9 mouse cellular contexts compared by ENCODE assay signal in genomic region chr2:53204373-53205274, GRCm38 (mm10). TPM values are rescaled to one million over a fixed set of nuclear protein-coding genes. Genes with fewer than 3 reads are reported as not detected.
DNase-seq lines count a peak whose midpoint lies in the region; ATAC-seq and TF ChIP-seq lines count a peak whose summit lies in the region.
"Had no signal": no experiment of that assay in that cellular context is flagged by ENCODE, and none has a peak within 500 bp of the region (broad histone marks: within the 10 kb centered on the region; RNA-seq: fewer than 3 reads in every experiment).

No protein-coding gene starts in this region.

- no peak for DNase-seq in G1E (ENCODE audit: low spot score)
- DNase-seq in embryo, embryonic 10.5 days (ENCODE audit: low spot score): peak; percentile 48
- no peak for DNase-seq in cerebellum, postnatal 36 days
- DNase-seq in cerebellum, postnatal 25 days: no peak

- no peaks in the 10 kb centered on the region for H3K4me1 ChIP-seq in intestine, postnatal 0 days (replicated peaks; ENCODE audit: control insufficient read depth, insufficient read depth, low read length)
- no peaks in the 10 kb centered on the region for H3K4me1 ChIP-seq in intestine, embryonic 15.5 days (replicated peaks)
- peaks cover 15% of the 10 kb centered on the region for H3K4me1 ChIP-seq in G1E (ENCODE audit: insufficient read depth, low read depth, low read length)
- no peaks in the 10 kb centered on the region for H3K4me1 ChIP-seq in midbrain, embryonic 15.5 days
- H3K4me1 ChIP-seq in heart, embryonic 12.5 days (replicated peaks): peaks cover 4% of the 10 kb centered on the region

- H3K36me3 ChIP-seq in intestine, postnatal 0 days (ENCODE audit: control insufficient read depth, insufficient read depth): peaks cover 4% of the 10 kb centered on the region; the same call in 1 of the 2 replicates
- no peaks in the 10 kb centered on the region for H3K36me3 ChIP-seq in intestine, embryonic 15.5 days
- peaks cover 38% of the 10 kb centered on the region for H3K36me3 ChIP-seq in G1E (replicated peaks)
- no peaks in the 10 kb centered on the region for H3K36me3 ChIP-seq in midbrain, embryonic 15.5 days (replicated peaks)
- peaks cover 18% of the 10 kb centered on the region for H3K36me3 ChIP-seq in heart, embryonic 12.5 days

- 61% methylated on average over 5 of the region's 5 CpGs for WGBS in intestine, postnatal 0 days
- 61% methylated on average over 5 of the region's 5 CpGs for WGBS in intestine, embryonic 15.5 days
- 79% methylated on average over 5 of the region's 5 CpGs for WGBS in midbrain, embryonic 15.5 days
- WGBS in heart, embryonic 12.5 days: 75% methylated on average over 5 of the region's 5 CpGs

- no peaks in the 10 kb centered on the region for H3K9me3 ChIP-seq in intestine, postnatal 0 days (ENCODE audit: control insufficient read depth)
- no peaks in the 10 kb centered on the region for H3K9me3 ChIP-seq in intestine, embryonic 15.5 days
- H3K9me3 ChIP-seq in G1E (replicated peaks): no peaks in the 10 kb centered on the region
- H3K9me3 ChIP-seq in midbrain, embryonic 15.5 days: no peaks in the 10 kb centered on the region
- H3K9me3 ChIP-seq in heart, embryonic 12.5 days (replicated peaks): no peaks in the 10 kb centered on the region

- no peak for ATAC-seq in intestine, postnatal 0 days
- no peak for ATAC-seq in intestine, embryonic 15.5 days
- ATAC-seq in G1E (ENCODE audit: extremely low read depth, insufficient number of reproducible peaks, low FRiP score, poor library complexity, severe bottlenecking): peak; percentile 63; the same call in 1 of the 2 replicates
- ATAC-seq in midbrain, embryonic 15.5 days (replicated peaks): peak; percentile 80
- ATAC-seq in heart, embryonic 12.5 days (ENCODE audit: insufficient number of reproducible peaks, low FRiP score): no peak

- TF ChIP-seq CTCF in intestine, postnatal 0 days (IDR thresholded peaks at IDR 0.05; ENCODE audit: low read depth): peak; percentile 63
- TF ChIP-seq CTCF in G1E (IDR thresholded peaks at IDR 0.05; ENCODE audit: low read depth, low read length): no peak

- H3K27ac ChIP-seq in intestine, postnatal 0 days (ENCODE audit: low read depth, low read length): no peak overlapping the region
- no peak overlapping the region for H3K27ac ChIP-seq in intestine, embryonic 15.5 days
- H3K27ac ChIP-seq in midbrain, embryonic 15.5 days: no peak overlapping the region
- H3K27ac ChIP-seq in heart, embryonic 12.5 days (ENCODE audit: poor library complexity, severe bottlenecking): no peak overlapping the region

- H3K4me3 ChIP-seq in intestine, postnatal 0 days (ENCODE audit: low read depth, low read length): no peak overlapping the region
- no peak overlapping the region for H3K4me3 ChIP-seq in intestine, embryonic 15.5 days (replicated peaks)
- H3K4me3 ChIP-seq in G1E (ENCODE audit: low read depth, low read length): no peak overlapping the region
- no peak overlapping the region for H3K4me3 ChIP-seq in midbrain, embryonic 15.5 days
- H3K4me3 ChIP-seq in heart, embryonic 12.5 days: no peak overlapping the region
- H3K4me3 ChIP-seq: myocyte had no signal

- H3K4me2 ChIP-seq in intestine, postnatal 0 days (replicated peaks; ENCODE audit: low read depth): no peak overlapping the region
- no peak overlapping the region for H3K4me2 ChIP-seq in intestine, embryonic 15.5 days (replicated peaks)
- no peak overlapping the region for H3K4me2 ChIP-seq in midbrain, embryonic 15.5 days
- H3K4me2 ChIP-seq in heart, embryonic 12.5 days: no peak overlapping the region

- no peaks in the 10 kb centered on the region for H3K27me3 ChIP-seq in intestine, postnatal 0 days (replicated peaks; ENCODE audit: control insufficient read depth, insufficient read depth, low read length)
- no peaks in the 10 kb centered on the region for H3K27me3 ChIP-seq in intestine, embryonic 15.5 days (replicated peaks)
- no peaks in the 10 kb centered on the region for H3K27me3 ChIP-seq in G1E (ENCODE audit: insufficient read depth, low read length)
- no peaks in the 10 kb centered on the region for H3K27me3 ChIP-seq in midbrain, embryonic 15.5 days (replicated peaks)
- no peaks in the 10 kb centered on the region for H3K27me3 ChIP-seq in heart, embryonic 12.5 days (replicated peaks)

- H3K9ac ChIP-seq in intestine, postnatal 0 days (ENCODE audit: low read depth, low read length): no peak overlapping the region
- no peak overlapping the region for H3K9ac ChIP-seq in intestine, embryonic 15.5 days
- no peak overlapping the region for H3K9ac ChIP-seq in midbrain, embryonic 15.5 days
- H3K9ac ChIP-seq in heart, embryonic 12.5 days: no peak overlapping the region

RNA-seq across cellular contexts. Expression of gene Arl6ip6, which starts 13.1 kb away (rescaled TPM):
- polyA plus RNA-seq in intestine, postnatal 0 days (2015; fragmentation: Nextera tagmentation; extraction: Ambion mirVana): 19.6 and 21.4 TPM in 2 replicates
- polyA plus RNA-seq in intestine, embryonic 15.5 days (2015; fragmentation: Nextera tagmentation; extraction: Ambion mirVana): 37.8 and 42.3 TPM in 2 replicates
- total RNA-seq in G1E (2014; fragmentation: Nextera tagmentation): 39.6 and 54.3 TPM in 2 replicates
- 53.7 and 72.1 TPM in 2 replicates for total RNA-seq in G1E (2017)
- polyA plus RNA-seq in G1E (2012): 66.0 and 75.4 TPM in 2 replicates
- polyA plus RNA-seq in midbrain, embryonic 15.5 days (2015; fragmentation: Nextera tagmentation; extraction: Ambion mirVana): 30.4 and 30.6 TPM in 2 replicates
- 35.1 and 37.4 TPM in 2 replicates for polyA plus RNA-seq in heart, embryonic 12.5 days (2016; fragmentation: Nextera tagmentation; extraction: Ambion mirVana)

RNA-seq across cellular contexts. Expression of gene Prpf40a, which starts 13.5 kb away (rescaled TPM):
- 66.6 and 74.1 TPM in 2 replicates for polyA plus RNA-seq in intestine, postnatal 0 days (2015; fragmentation: Nextera tagmentation; extraction: Ambion mirVana)
- polyA plus RNA-seq in intestine, embryonic 15.5 days (2015; fragmentation: Nextera tagmentation; extraction: Ambion mirVana): 144 and 151 TPM in 2 replicates
- total RNA-seq in G1E (2014; fragmentation: Nextera tagmentation) (215 and 218 TPM in 2 replicates), G1E (2017) (102 and 121 TPM in 2 replicates)
- polyA plus RNA-seq in G1E (2012): 23.3 and 27.5 TPM in 2 replicates
- 95.7 and 101 TPM in 2 replicates for polyA plus RNA-seq in midbrain, embryonic 15.5 days (2015; fragmentation: Nextera tagmentation; extraction: Ambion mirVana)
- 90.6 and 95.3 TPM in 2 replicates for polyA plus RNA-seq in heart, embryonic 12.5 days (2016; fragmentation: Nextera tagmentation; extraction: Ambion mirVana)

Comparison
In these comparisons a context has a peak if more than half of its experiments do, and no peak if none do; other contexts are left out.
1. ATAC-seq: peak in G1E (single experiment) and midbrain, embryonic 15.5 days (single experiment); none in intestine, postnatal 0 days (single experiment), intestine, embryonic 15.5 days (single experiment) and heart, embryonic 12.5 days (single experiment).